Mouse (Mus musculus) kidney, embryonic 15.5 days (tissue): ENCODE measurements around the gene Trappc3. TPM values are rescaled to one million over a fixed set of nuclear protein-coding genes. Genes with fewer than 3 reads are reported as not detected.

Source experiments
- ATAC-seq: fragments of 200-750 bp; cut with Nextera tagmentation; replicated peaks from 2 replicates; pipeline ENCODE4 v1.8.0; 2017; ENCODE audit warnings: moderate TSS enrichment; ENCODE audit not compliant: low FRiP score
- H3K27ac ChIP-seq: fragments of 300-500 bp; sonication (generic); 2 replicates; pipeline ENCODE4 v1.5.1; 2015; ENCODE audit warnings: mild to moderate bottlenecking, inconsistent platforms
- H3K27me3 ChIP-seq: fragments of 300-500 bp; sonication (generic); 2 replicates; pipeline ENCODE4 v1.6.1; 2015; ENCODE audit warnings: inconsistent platforms
- H3K36me3 ChIP-seq: fragments of 300-500 bp; sonication (generic); 2 replicates; pipeline ENCODE4 v1.6.1; 2015; ENCODE audit warnings: inconsistent platforms
- H3K4me1 ChIP-seq: fragments of 300-500 bp; sonication (generic); 2 replicates; pipeline ENCODE4 v1.6.1; 2015; ENCODE audit warnings: inconsistent platforms
- H3K4me2 ChIP-seq: fragments of 300-500 bp; sonication (generic); 2 replicates; pipeline ENCODE4 v1.6.1; 2015; ENCODE audit warnings: moderate library complexity, mild to moderate bottlenecking, inconsistent platforms
- H3K4me3 ChIP-seq: fragments of 300-500 bp; sonication (generic); replicated peaks from 2 replicates; pipeline ENCODE4 v1.5.1; 2015; ENCODE audit warnings: mild to moderate bottlenecking, inconsistent platforms
- H3K9ac ChIP-seq: fragments of 300-500 bp; sonication (generic); 2 replicates; pipeline ENCODE4 v1.6.1; 2015; ENCODE audit warnings: mild to moderate bottlenecking, inconsistent platforms
- H3K9me3 ChIP-seq: fragments of 300-500 bp; sonication (generic); replicated peaks from 2 replicates; pipeline ENCODE4 v1.6.1; 2016; ENCODE audit warnings: inconsistent platforms
- WGBS: fragments of 180-500 bp; shearing (Covaris S2); methylation state at CpG from one replicate; pipeline ENCODE4 v1.1.7; 2015; ENCODE audit warnings: mixed read lengths; 5-methylcytosine and 5-hydroxymethylcytosine counted together
- polyA plus RNA-seq: library from polyadenylated mRNA; unstranded; fragments of >200 nt; fragmentation: Nextera tagmentation; extraction: Ambion mirVana; gene quantifications from 2 replicates; pipeline ENCODE4 v1.2.1, GENCODE M21; 2015

The Trappc3 gene
- polyA plus RNA-seq, 1 experiment from 2014 or later, result 106 TPM

DNA sequence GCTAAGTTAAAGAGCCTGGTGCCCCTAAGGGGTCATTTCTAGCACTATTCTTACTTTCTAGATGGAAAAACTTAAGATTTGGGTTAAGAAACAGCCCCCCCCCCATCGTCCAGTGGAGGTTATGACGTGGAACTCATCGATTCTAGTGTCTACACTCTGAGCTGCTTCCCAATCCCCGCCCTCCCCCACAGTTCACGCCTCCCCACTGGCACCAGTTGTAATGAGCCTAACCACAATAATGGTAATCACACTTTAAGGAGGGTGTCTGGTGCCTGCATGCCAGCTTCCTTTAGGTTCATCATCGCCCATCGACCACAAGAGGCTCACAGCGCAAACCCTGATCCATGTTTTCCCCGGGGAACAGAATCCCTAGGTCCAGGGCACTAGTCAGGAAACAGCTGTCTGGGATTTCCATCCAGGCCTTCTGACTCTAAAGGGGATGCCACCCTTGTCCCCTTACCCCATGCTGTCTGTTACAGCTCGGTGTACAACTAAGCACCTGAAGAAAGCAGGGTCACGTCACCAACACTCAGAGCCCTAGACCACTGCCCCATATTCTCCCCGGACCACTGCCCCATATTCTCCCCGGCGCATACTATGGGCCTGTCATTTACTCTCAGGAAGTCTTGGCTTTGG lies 8.4 kb upstream of the Trappc3 start:
- Histone ChIP-seq H3K4me2 (peak overlapping the region; percentile 90), H3K9ac (peak overlapping the region; percentile 100), H3K4me1 (peaks cover 76% of the 10 kb centered on the region), H3K36me3 (peaks cover 9% of the 10 kb centered on the region; the same call in 1 of the 2 replicates), H3K4me3 (peak overlapping the region; percentile 99), H3K9me3 (no peaks in the 10 kb centered on the region), H3K27me3 (no peaks in the 10 kb centered on the region), H3K27ac (no peak overlapping the region)
- 65% methylated on average over 14 of the region's 14 CpGs for WGBS
- no peak for ATAC-seq

DNA sequence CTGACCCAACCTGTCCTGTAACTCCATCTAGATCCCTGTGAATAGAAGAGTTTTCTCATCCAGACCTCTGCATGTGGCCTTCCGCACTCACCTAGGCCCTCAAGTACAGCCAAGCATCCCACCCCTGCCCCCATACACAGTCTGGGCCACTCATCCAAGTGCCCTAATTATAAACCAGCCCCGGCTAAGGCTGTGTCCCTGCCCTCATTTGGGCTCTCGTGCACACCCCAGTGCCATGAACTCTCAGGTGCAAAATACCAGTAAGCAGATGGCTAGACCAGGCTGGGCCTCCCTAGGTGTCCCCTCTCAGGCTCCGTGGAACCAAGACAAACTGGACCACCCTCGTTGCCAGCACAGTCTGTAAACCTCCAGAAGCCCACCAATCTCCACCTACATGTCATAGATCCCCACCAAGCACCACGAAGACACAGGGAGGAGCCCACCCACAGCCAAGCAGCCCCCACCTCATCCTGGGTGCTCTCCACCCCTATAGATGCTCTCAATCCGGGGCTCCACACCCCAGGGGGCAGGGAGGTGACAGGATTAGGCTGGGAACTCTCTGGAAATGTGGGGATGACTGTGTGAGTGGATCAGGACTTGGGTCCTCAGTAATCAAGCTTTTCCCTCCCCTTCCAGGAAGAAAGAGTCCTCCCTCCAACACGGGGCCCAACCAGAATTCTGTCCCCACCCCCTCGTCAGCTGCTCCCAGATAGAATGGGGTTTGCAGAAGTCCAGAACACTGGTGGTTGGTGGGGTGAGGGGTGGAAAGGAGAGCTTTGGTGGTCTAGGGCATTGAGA lies 7.6 kb upstream of the Trappc3 start:
- Histone ChIP-seq H3K27ac (peak overlapping the region; percentile 94), H3K9me3 (no peaks in the 10 kb centered on the region), H3K4me1 (peaks cover 80% of the 10 kb centered on the region), H3K9ac (peak overlapping the region; percentile 100), H3K4me2 (peak overlapping the region; percentile 90), H3K27me3 (no peaks in the 10 kb centered on the region), H3K36me3 (peaks cover 9% of the 10 kb centered on the region; the same call in 1 of the 2 replicates), H3K4me3 (peak overlapping the region; percentile 99)
- WGBS, result 16% methylated on average over 9 of the region's 9 CpGs
- 0 out of 2 replicates have a peak, but pooled peaks have one; percentile 9 for ATAC-seq

DNA sequence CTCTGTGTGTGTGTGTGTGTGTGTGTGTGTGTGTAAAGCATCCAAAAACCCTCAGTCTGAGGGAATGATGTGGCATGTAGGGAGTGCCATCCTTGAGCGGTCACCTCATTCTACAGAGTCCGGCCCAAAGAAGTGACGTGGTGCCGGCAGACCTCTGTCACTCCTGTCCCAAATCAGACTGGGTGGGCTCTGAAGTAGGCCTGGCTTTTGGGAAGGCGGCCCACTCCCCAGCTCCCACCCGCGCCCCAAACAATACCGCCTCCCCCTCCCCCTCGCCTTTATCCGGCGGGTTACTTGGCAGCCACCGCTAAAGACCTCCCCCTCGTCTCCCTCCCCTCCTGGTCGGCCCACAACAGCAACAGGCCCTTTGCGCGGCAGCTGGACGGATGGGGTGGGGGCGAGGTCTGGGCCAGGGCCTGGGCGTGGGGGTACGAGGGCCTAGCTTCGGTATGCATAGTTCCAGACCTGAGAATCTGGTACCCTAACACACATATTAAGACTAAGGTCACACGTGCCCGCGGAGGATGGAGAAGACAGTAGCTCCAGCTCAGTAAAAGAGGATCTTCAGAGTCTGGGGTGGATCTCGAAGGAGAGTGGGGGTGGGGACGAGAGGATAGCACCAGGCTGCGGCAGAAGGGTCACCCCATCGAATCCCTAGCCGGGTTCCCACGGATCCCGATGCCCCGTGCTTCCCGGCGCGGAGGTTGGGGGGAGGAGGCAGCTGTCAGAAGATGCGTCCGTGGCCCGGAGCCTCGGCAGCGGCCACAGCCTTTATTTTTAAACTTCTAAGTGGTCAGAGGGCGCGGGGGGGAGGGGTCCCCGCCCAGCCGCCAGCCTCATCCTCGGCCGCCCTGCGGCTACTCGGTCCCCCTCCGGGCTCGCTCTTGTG lies 6.8 kb upstream of the Trappc3 start:
- peak; percentile 13; the same call in 1 of the 2 replicates for ATAC-seq
- H3K4me1 ChIP-seq, result peaks cover 84% of the 10 kb centered on the region
- under 1% methylated on average over 50 of the region's 50 CpGs for WGBS

DNA sequence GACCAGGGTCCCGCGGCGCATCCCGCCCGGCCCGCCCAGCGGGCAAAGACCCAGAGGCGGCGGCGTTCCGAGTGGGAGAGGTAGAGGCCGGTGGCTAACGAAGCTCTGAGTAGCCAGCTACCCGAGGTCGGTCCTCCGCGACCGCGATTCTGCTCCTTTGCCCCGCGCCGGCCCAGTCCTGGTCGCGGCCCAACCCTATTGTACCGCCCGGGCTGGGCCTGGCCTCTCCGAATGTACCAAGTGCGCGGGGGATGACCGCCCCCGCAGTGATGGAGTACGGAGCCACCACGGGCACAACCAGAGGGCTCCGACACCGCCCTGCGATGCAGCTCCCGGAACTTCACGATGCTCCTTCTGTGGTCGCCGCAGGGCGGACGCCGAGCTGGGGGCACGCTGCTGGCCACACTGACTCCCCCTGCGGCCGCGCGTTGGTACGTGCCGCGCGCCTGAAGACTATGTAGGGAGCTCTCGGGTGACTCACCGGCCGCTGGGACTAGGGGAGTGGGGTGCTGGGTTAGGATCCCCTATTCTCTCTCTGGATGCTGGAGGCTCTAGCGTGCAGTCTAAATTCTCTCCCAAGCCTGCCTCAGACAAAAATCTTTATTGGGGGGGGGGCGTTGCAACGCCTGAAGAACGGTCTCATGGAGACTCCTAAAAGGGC lies 5.9 kb upstream of the Trappc3 start, which contains the start of gene Map7d1:
Map7d1 (minus strand) TSS at position 213 of the 661 bp plus-strand sequence.
- Histone ChIP-seq H3K4me2 (peak within 1 kb of the TSS; percentile 90), H3K36me3 (peaks cover 3% of the 10 kb centered on the region; the same call in 1 of the 2 replicates), H3K9me3 (no peaks in the 10 kb centered on the region), H3K27me3 (no peaks in the 10 kb centered on the region), H3K4me1 (peaks cover 84% of the 10 kb centered on the region), H3K27ac (peak within 1 kb of the TSS; percentile 94), H3K9ac (peak within 1 kb of the TSS; percentile 100), H3K4me3 (peak within 1 kb of the TSS; percentile 99)
- peak; percentile 83 for ATAC-seq
- WGBS, result under 1% methylated on average over 57 of the region's 59 CpGs

More for the DNA sequence above, 6.8 kb upstream of the Trappc3 start:
- peaks cover 7% of the 10 kb centered on the region; the same call in 1 of the 2 replicates for H3K36me3 ChIP-seq
- H3K9me3 ChIP-seq, result no peaks in the 10 kb centered on the region
- peak overlapping the region; percentile 94 for H3K27ac ChIP-seq
- peak overlapping the region; percentile 90 for H3K4me2 ChIP-seq
- H3K4me3 ChIP-seq, result peak overlapping the region; percentile 99
- H3K27me3 ChIP-seq, result no peaks in the 10 kb centered on the region
- peak overlapping the region; percentile 100 for H3K9ac ChIP-seq

DNA sequence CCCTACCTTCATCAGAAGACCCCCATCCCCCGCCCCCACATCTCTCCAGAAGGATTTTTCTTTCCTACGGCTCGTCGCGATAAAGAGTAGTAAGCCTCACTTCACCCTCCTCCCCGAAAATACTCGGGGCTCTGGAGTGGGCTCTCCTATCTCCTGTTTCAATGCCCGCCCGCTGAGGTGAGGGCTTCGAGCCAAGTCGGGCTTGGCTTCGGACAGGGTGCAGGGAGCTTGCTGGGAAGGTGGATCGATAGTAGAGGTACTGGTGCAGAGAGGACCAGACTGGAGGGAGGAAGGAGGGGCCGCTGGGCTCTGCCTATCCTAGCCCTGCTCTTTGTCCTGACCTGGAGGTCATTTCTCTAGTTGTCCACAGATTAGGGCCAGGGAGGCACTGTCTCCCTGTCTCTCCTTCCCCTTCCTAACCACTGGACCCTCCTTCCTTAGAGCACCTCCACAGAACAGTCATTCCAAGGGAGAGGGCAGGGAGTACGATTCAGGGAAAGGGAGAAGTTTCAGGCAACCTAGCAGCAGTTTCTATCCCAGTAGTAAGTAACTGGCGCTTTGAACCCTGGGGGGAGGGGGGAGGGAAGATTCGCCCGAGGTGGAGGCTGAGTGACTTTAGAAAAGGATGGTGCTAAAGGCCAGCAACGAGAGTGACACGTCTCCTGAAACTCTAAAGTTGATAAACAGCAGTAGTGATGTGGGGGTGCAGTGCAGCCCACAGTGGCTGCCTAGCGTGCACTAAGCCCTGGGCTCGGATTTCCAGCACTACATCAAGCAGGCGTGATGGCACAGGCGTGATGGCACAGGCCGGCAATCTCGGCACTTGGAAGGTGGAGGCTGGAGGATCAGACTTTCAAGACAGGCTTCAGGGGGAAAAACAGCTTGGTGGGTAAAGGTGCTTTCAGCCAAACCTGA lies 4.9 kb upstream of the Trappc3 start:
- H3K9ac ChIP-seq, result peak overlapping the region; percentile 100
- H3K27me3 ChIP-seq, result no peaks in the 10 kb centered on the region
- peak overlapping the region; percentile 90 for H3K4me2 ChIP-seq
- H3K9me3 ChIP-seq, result no peaks in the 10 kb centered on the region
- H3K4me1 ChIP-seq, result peaks cover 82% of the 10 kb centered on the region
- peak overlapping the region; percentile 94 for H3K27ac ChIP-seq
- no peak for ATAC-seq
- 4% methylated on average over 26 of the region's 26 CpGs for WGBS
- H3K4me3 ChIP-seq, result peak overlapping the region; percentile 99
- H3K36me3 ChIP-seq, result peaks cover 3% of the 10 kb centered on the region; the same call in 1 of the 2 replicates

DNA sequence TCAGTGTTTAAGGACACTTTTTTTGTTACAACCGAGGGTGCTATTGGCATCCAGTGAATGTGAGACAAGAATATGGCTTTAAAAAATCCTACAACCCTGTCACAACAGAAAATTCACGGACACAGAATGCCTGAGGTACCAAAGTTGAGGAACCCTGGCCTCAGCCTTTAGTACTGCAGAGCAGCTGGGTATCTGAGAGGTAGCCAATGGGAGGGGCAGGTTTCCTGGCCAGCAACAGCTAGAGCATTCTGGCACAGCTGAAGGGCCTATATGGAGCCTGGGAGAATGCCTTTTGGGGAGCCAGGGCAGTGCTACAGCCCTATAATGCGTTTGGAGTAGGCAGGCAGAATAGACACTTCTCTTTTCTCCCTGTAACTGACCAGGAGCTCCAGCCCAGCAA lies 3.1 kb upstream of the Trappc3 start:
- no peaks in the 10 kb centered on the region for H3K27me3 ChIP-seq
- no peaks in the 10 kb centered on the region for H3K36me3 ChIP-seq
- no peak for ATAC-seq
- no peaks in the 10 kb centered on the region for H3K9me3 ChIP-seq
- peaks cover 74% of the 10 kb centered on the region for H3K4me1 ChIP-seq
- peak overlapping the region; percentile 97 for H3K27ac ChIP-seq
- peak overlapping the region; percentile 29; the same call in 1 of the 2 replicates for H3K9ac ChIP-seq
- WGBS, result 28% methylated on average over 3 of the region's 3 CpGs
- peak overlapping the region; percentile 29 for H3K4me3 ChIP-seq
- H3K4me2 ChIP-seq, result peak overlapping the region; percentile 56

DNA sequence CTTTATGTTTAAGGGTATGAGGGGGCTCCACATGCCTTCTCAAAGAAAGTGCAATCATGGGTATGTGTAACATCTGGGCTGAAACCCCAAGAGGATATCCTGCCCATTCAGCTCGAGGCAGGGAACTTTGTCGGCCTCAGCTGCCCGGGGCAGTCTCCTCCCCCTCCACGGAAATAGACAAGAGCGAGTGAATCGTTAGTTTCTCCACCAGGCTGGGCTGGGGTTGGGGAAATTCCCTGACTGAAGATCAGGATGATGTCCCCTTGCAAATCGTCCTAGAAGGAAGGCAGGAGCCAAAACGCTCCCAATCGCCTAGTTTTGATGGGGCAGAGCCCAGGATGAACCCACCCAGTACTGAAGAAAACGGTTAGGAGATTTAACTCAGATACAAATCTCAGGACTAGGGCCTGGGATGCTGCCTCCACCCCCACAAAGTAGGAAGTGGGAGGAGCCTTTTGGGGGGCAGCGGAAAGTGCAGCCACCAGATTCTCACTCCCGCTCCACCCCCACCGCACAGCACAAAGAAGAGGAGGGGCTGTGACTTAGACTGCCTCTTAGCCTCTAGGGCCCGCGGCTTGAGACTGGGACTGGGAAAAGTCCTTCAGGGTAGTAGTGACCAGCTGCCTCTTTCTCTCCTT lies 2.5 kb upstream of the Trappc3 start:
- Histone ChIP-seq H3K36me3 (no peaks in the 10 kb centered on the region), H3K9me3 (no peaks in the 10 kb centered on the region), H3K27ac (peak overlapping the region; percentile 97), H3K4me2 (peak overlapping the region; percentile 56), H3K9ac (peak overlapping the region; percentile 29), H3K27me3 (no peaks in the 10 kb centered on the region), H3K4me1 (peaks cover 68% of the 10 kb centered on the region), H3K4me3 (peak overlapping the region; percentile 29)
- under 1% methylated on average over 15 of the region's 15 CpGs for WGBS
- peak; percentile 16; the same call in 1 of the 2 replicates for ATAC-seq

DNA sequence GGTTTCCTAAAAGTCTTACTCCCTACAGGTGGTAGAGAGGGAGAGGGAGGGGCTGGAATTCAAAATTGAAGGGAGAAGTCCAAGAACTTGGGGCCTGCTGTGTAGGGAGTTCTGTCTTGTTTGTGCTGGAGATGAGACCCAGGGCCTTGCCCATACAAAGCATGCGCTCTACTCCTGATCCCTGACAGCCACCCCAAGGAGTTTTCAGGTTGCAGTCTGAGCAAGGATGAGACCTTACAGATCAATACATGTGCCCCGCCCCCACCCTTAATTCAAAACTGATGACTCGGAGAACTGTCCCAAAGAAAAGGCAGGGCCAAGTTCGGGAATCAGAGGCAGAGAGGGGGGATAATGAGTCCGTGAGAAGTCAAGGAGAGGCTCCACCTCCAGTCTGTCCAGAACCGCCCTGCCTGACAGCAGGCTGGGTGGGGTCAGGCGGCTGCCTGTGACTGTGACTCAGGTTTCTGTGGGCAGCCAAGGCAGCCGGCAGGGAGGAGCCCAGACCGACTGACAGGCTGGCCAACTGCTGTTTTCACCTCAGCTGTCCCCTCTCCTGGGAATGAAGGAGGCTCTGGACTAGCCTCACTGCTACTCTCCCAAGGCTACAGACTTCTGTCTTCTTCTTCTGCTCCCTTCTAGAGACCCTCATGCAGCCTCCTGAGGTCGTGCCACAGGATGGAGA lies 1.5 kb upstream of the Trappc3 start:
- H3K4me1 ChIP-seq, result peaks cover 61% of the 10 kb centered on the region
- peak overlapping the region; percentile 56 for H3K4me2 ChIP-seq
- WGBS, result 4% methylated on average over 10 of the region's 10 CpGs
- no peaks in the 10 kb centered on the region for H3K9me3 ChIP-seq
- H3K27ac ChIP-seq, result peak overlapping the region; percentile 97
- peak overlapping the region; percentile 1; the same call in 1 of the 2 replicates for H3K4me3 ChIP-seq
- ATAC-seq, result peak; percentile 50
- 0 out of 2 replicates have a peak overlapping the region, but pooled peaks have one; percentile 12 for H3K9ac ChIP-seq
- H3K27me3 ChIP-seq, result no peaks in the 10 kb centered on the region
- no peaks in the 10 kb centered on the region for H3K36me3 ChIP-seq

DNA sequence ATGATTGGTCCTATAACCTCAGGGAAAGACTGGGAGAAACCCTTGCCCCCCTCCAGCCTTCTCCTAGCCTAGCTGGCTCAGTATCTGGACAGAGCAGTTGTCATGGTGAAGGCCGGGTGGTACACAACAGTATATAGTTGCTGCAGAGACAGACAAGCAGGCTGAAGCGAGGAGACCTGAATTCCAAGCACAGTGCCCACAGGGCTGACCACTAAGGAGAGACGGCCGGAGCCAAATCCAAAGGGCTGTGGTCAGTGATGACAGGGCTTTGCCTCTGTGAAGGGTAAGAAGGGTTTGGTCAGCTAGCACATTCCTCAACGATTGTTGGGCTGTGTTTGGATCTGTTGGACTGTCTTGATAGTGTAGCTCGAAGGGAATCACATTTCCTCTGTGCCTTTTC lies 859 bp upstream of the Trappc3 start:
- Histone ChIP-seq H3K4me3 (no peak overlapping the region), H3K27ac (peak overlapping the region; percentile 97), H3K4me1 (peaks cover 61% of the 10 kb centered on the region), H3K4me2 (peak overlapping the region; percentile 56; the same call in 1 of the 2 replicates), H3K9ac (0 out of 2 replicates have a peak overlapping the region, but pooled peaks have one; percentile 12), H3K27me3 (no peaks in the 10 kb centered on the region), H3K36me3 (no peaks in the 10 kb centered on the region), H3K9me3 (no peaks in the 10 kb centered on the region)
- ATAC-seq, result no peak
- WGBS, result 62% methylated on average over 6 of the region's 6 CpGs
